Mouse (Mus musculus): ENCODE measurements around the gene Gm10306. TPM values are rescaled to one million over a fixed set of nuclear protein-coding genes. Genes with fewer than 3 reads are reported as not detected.

The Gm10306 gene
- polyA plus RNA-seq, 1 experiment = not detected

- TF ChIP-seq MAX (IDR thresholded peaks at IDR 0.05; ENCODE audit: low read depth) = no peak
- no peak for TF ChIP-seq MYOG (IDR thresholded peaks at IDR 0.05; ENCODE audit: control insufficient read depth in 1 of 3, insufficient read depth in 1 of 3, insufficient read length in 2 of 3, low read depth in 2 of 3)
- no peak for TF ChIP-seq TCF12 (IDR thresholded peaks at IDR 0.05; ENCODE audit: insufficient read depth, poor library complexity, severe bottlenecking)
- no peak for TF ChIP-seq USF1 (IDR thresholded peaks at IDR 0.05; ENCODE audit: low read depth)
- no peak for TF ChIP-seq MYOD1 (IDR thresholded peaks at IDR 0.05; ENCODE audit: control insufficient read depth in 1 of 3, insufficient read length in 2 of 3, low read depth in 2 of 3)
- no peak for TF ChIP-seq POLR2A (IDR thresholded peaks at IDR 0.05; ENCODE audit: insufficient read length, low read depth)
- no peak for TF ChIP-seq REST (IDR thresholded peaks at IDR 0.05; ENCODE audit: insufficient read depth, insufficient read length)
- Histone ChIP-seq H3ac (ENCODE audit: control insufficient read depth, insufficient read length) (peak overlapping the region; percentile 89), H3K4me3 (peak overlapping the region; percentile 88), H3K4me2 (ENCODE audit: low read depth) (peak overlapping the region; percentile 82), H3K36me3 (ENCODE audit: control insufficient read depth, insufficient read depth) (no peaks in the 10 kb centered on the region), H3K27me3 (ENCODE audit: control insufficient read depth, insufficient read depth, insufficient read length) (no peaks in the 10 kb centered on the region), H3K79me2 (ENCODE audit: control insufficient read depth, insufficient read depth) (peaks cover 45% of the 10 kb centered on the region)
Measured at GRCm38 (mm10) chr4:94602496-94603030, 46.2 kb downstream of the Gm10306 start.

GRCm38 (mm10) chr4:94603031-94603629 is 46.8 kb downstream of the Gm10306 start, which contains the start of gene Plaa:
Plaa (minus strand) TSS chr4:94603244.
- H3K4me3 ChIP-seq = peak within 1 kb of the TSS; percentile 88
- no peaks in the 10 kb centered on the region for H3K36me3 ChIP-seq (ENCODE audit: control insufficient read depth, insufficient read depth)
- no peaks in the 10 kb centered on the region for H3K27me3 ChIP-seq (ENCODE audit: control insufficient read depth, insufficient read depth, insufficient read length)
- peaks cover 39% of the 10 kb centered on the region for H3K79me2 ChIP-seq (ENCODE audit: control insufficient read depth, insufficient read depth)
- peak within 1 kb of the TSS; percentile 95 for H3K4me2 ChIP-seq (ENCODE audit: low read depth)
- TF ChIP-seq MYOD1 (IDR thresholded peaks at IDR 0.05; ENCODE audit: control insufficient read depth in 1 of 3, insufficient read length in 2 of 3, low read depth in 2 of 3) = peak in 1 of 3 experiments; percentile 34
- peak in 1 of 3 experiments; percentile 34 for TF ChIP-seq MYOG (IDR thresholded peaks at IDR 0.05; ENCODE audit: control insufficient read depth in 1 of 3, insufficient read depth in 1 of 3, insufficient read length in 2 of 3, low read depth in 2 of 3)
- no peak for TF ChIP-seq REST (IDR thresholded peaks at IDR 0.05; ENCODE audit: insufficient read depth, insufficient read length)
- peak; percentile 67 for TF ChIP-seq POLR2A (IDR thresholded peaks at IDR 0.05; ENCODE audit: insufficient read length, low read depth)
- no peak for TF ChIP-seq CEBPB (IDR thresholded peaks at IDR 0.05; ENCODE audit: insufficient read depth, poor library complexity, severe bottlenecking)
- TF ChIP-seq SRF (IDR thresholded peaks at IDR 0.05; ENCODE audit: control insufficient read depth, insufficient read length, low read depth) = peak; percentile 85
- no peak for TF ChIP-seq TCF3 (IDR thresholded peaks at IDR 0.05; ENCODE audit: insufficient read length, low read depth)
- peak; percentile 95 for TF ChIP-seq E2F4 (IDR thresholded peaks at IDR 0.05; ENCODE audit: insufficient read depth)
- TF ChIP-seq TCF12 (IDR thresholded peaks at IDR 0.05; ENCODE audit: insufficient read depth, poor library complexity, severe bottlenecking) = no peak
- peak within 1 kb of the TSS; percentile 89 for H3ac ChIP-seq (ENCODE audit: control insufficient read depth, insufficient read length)

GRCm38 (mm10) chr4:94604452-94605019 is 48.2 kb downstream of the Gm10306 start:
- no peaks in the 10 kb centered on the region for H3K36me3 ChIP-seq (ENCODE audit: control insufficient read depth, insufficient read depth)
- H3K4me3 ChIP-seq = no peak overlapping the region
- no peaks in the 10 kb centered on the region for H3K27me3 ChIP-seq (ENCODE audit: control insufficient read depth, insufficient read depth, insufficient read length)
- H3ac ChIP-seq (ENCODE audit: control insufficient read depth, insufficient read length) = no peak overlapping the region
- no peak overlapping the region for H3K4me2 ChIP-seq (ENCODE audit: low read depth)
- peaks cover 30% of the 10 kb centered on the region for H3K79me2 ChIP-seq (ENCODE audit: control insufficient read depth, insufficient read depth)
- no peak for TF ChIP-seq POLR2AphosphoS2 (IDR thresholded peaks at IDR 0.05; ENCODE audit: insufficient read length, low read depth)
- no peak for TF ChIP-seq TCF3 (IDR thresholded peaks at IDR 0.05; ENCODE audit: insufficient read length, low read depth)
- no peak for TF ChIP-seq E2F4 (IDR thresholded peaks at IDR 0.05; ENCODE audit: insufficient read depth)
- no peak for TF ChIP-seq MYOG (IDR thresholded peaks at IDR 0.05; ENCODE audit: control insufficient read depth in 1 of 3, insufficient read depth in 1 of 3, insufficient read length in 2 of 3, low read depth in 2 of 3)

- H3K4me3 ChIP-seq = no peak overlapping the region
- no peak overlapping the region for H3ac ChIP-seq (ENCODE audit: control insufficient read depth, insufficient read length)
- no peak overlapping the region for H3K4me2 ChIP-seq (ENCODE audit: low read depth)
- no peak for TF ChIP-seq TCF12 (IDR thresholded peaks at IDR 0.05; ENCODE audit: insufficient read depth, poor library complexity, severe bottlenecking)
- no peak for TF ChIP-seq POLR2A (IDR thresholded peaks at IDR 0.05; ENCODE audit: insufficient read length, low read depth)
- TF ChIP-seq REST (IDR thresholded peaks at IDR 0.05; ENCODE audit: insufficient read depth, insufficient read length) = no peak
- no peak for TF ChIP-seq POLR2AphosphoS2 (IDR thresholded peaks at IDR 0.05; ENCODE audit: insufficient read length, low read depth)
- TF ChIP-seq E2F4 (IDR thresholded peaks at IDR 0.05; ENCODE audit: insufficient read depth) = no peak
- TF ChIP-seq MAX (IDR thresholded peaks at IDR 0.05; ENCODE audit: low read depth) = no peak
- TF ChIP-seq TCF3 (IDR thresholded peaks at IDR 0.05; ENCODE audit: insufficient read length, low read depth) = no peak
- TF ChIP-seq MYOG (IDR thresholded peaks at IDR 0.05; ENCODE audit: control insufficient read depth in 1 of 3, insufficient read depth in 1 of 3, insufficient read length in 2 of 3, low read depth in 2 of 3) = no peak
- no peak for TF ChIP-seq USF1 (IDR thresholded peaks at IDR 0.05; ENCODE audit: low read depth)
- no peak for TF ChIP-seq SRF (IDR thresholded peaks at IDR 0.05; ENCODE audit: control insufficient read depth, insufficient read length, low read depth)
- TF ChIP-seq MYOD1 (IDR thresholded peaks at IDR 0.05; ENCODE audit: control insufficient read depth in 1 of 3, insufficient read length in 2 of 3, low read depth in 2 of 3) = no peak
- TF ChIP-seq CEBPB (IDR thresholded peaks at IDR 0.05; ENCODE audit: insufficient read depth, poor library complexity, severe bottlenecking) = no peak
- peaks cover 22% of the 10 kb centered on the region for H3K79me2 ChIP-seq (ENCODE audit: control insufficient read depth, insufficient read depth)
- no peaks in the 10 kb centered on the region for H3K36me3 ChIP-seq (ENCODE audit: control insufficient read depth, insufficient read depth)
- no peaks in the 10 kb centered on the region for H3K27me3 ChIP-seq (ENCODE audit: control insufficient read depth, insufficient read depth, insufficient read length)
Measured at GRCm38 (mm10) chr4:94605591-94605990, 49.2 kb downstream of the Gm10306 start.

Other genes with a start within 250 kb of the Gm10306 start
- 3.1 TPM for gene Caap1, start 250 bp downstream of the Gm10306 start, polyA plus RNA-seq (2012; fragmentation: generic; extraction: Trizol)
- 22.8 TPM for gene Plaa, start 46.7 kb downstream of the Gm10306 start, polyA plus RNA-seq (2012; fragmentation: generic; extraction: Trizol)
- 7.7 TPM for gene Ift74, start 57.9 kb downstream of the Gm10306 start, polyA plus RNA-seq (2012; fragmentation: generic; extraction: Trizol)
- not detected for gene Lrrc19, start 93.6 kb downstream of the Gm10306 start, polyA plus RNA-seq (2012; fragmentation: generic; extraction: Trizol)
- 0.05 TPM for gene Tek, start 182.7 kb downstream of the Gm10306 start, polyA plus RNA-seq (2012; fragmentation: generic; extraction: Trizol)

Data from myocyte (in vitro differentiated cells).